Mouse (Mus musculus): Measurements from ENCODE around the gene Oprm1. TPM values are rescaled to one million over a fixed set of nuclear protein-coding genes. Genes with fewer than 3 reads are reported as not detected.

Gene Oprm1
- polyA plus RNA-seq (2017; shearing (Covaris generic)), result 1.5 TPM

GRCm38 (mm10) chr10:6758206-6758605 is at the start of gene Oprm1:
Gene Oprm1 (plus strand): TSS chr10:6758506.

GRCm38 (mm10) chr10:6761287-6761811 is 3.0 kb downstream of the Oprm1 start, which contains the start of gene Gm10945:
Gene Gm10945 (minus strand): TSS chr10:6761761.

GRCm38 (mm10) chr10:7052315-7053017 is 294.2 kb downstream of the Oprm1 start, which contains the start of gene Ipcef1:
Gene Ipcef1 (minus strand): TSS chr10:7052478.

Other genes starting within 250 kb of the Oprm1 start
- gene Gm10945, start 3.3 kb downstream of the Oprm1 start, polyA plus RNA-seq (2017; shearing (Covaris generic)), result not detected

All from activated CD4-positive, CD25-positive, alpha-beta regulatory T cell, adult 9 weeks (primary cell).